ENCODE assay signal across 16 mouse cellular contexts in genomic region chr8:125471374-125471773, GRCm38 (mm10).
"Had no signal": no experiment of that assay in that cellular context is flagged by ENCODE, and none has a peak within 500 bp of the region (broad histone marks: within the 10 kb centered on the region; RNA-seq: fewer than 3 reads in every experiment).

No protein-coding gene starts in this region.

- H3K4me1 ChIP-seq: megakaryocyte, embryonic 14.5 days had no signal

- ATAC-seq: inflammation-experienced regulatory T-cells, adult 6 months; midbrain, embryonic 13.5 days; midbrain, embryonic 16.5 days had no signal

- H3K36me3 ChIP-seq: liver, embryonic 15.5 days had no signal

- H3K27me3 ChIP-seq: liver, embryonic 15.5 days; lung, embryonic 15.5 days; midbrain, embryonic 13.5 days had no signal

- H3K4me2 ChIP-seq: liver, embryonic 11.5 days; liver, embryonic 15.5 days; lung, embryonic 15.5 days; midbrain, embryonic 13.5 days had no signal

- H3K9ac ChIP-seq: liver, embryonic 15.5 days; lung, embryonic 15.5 days; midbrain, embryonic 13.5 days had no signal

- DNase-seq: layer of hippocampus, postnatal 36 days; lung, adult 18-20 months; lung, postnatal 10 days; lung, postnatal 36 days; thymus, adult 18-20 months; thymus, postnatal 36 days had no signal

- H3K9me3 ChIP-seq: liver, embryonic 15.5 days; lung, embryonic 15.5 days; megakaryocyte, embryonic 14.5 days; midbrain, embryonic 10.5 days; midbrain, embryonic 13.5 days had no signal

- H3K27ac ChIP-seq: kidney, postnatal 0 days; left cerebral cortex, adult 2 months; liver, embryonic 15.5 days; lung, embryonic 15.5 days; midbrain, embryonic 10.5 days; midbrain, embryonic 13.5 days had no signal

- H3K4me3 ChIP-seq: left cerebral cortex, adult 2 months; liver, embryonic 15.5 days; lung, embryonic 15.5 days; megakaryocyte, embryonic 14.5 days; midbrain, embryonic 10.5 days; midbrain, embryonic 13.5 days had no signal
